Mouse (Mus musculus): ENCODE data around the gene Zfp423. TPM values are rescaled to one million over a fixed set of nuclear protein-coding genes. Genes with fewer than 3 reads are reported as not detected.

Gene Zfp423
- total and polyA plus RNA-seq, 2 experiments from 2014 or later = 18.4 to 34.6 TPM

GRCm38 (mm10) chr8:87662811-87663341, 296.5 kb downstream of the Zfp423 start:
- peaks cover 10% of the 10 kb centered on the region; the same call in 1 of the 2 replicates for H3K27me3 ChIP-seq (ENCODE audit: insufficient read depth, low read length)
- no peaks in the 10 kb centered on the region for H3K36me3 ChIP-seq (ENCODE audit: insufficient read depth)
- H3K9me3 ChIP-seq (ENCODE audit: low read length) = no peaks in the 10 kb centered on the region
- H3K4me1 ChIP-seq (ENCODE audit: insufficient read depth) = peaks cover 24% of the 10 kb centered on the region
- DNase-seq (peak; percentile 60), ATAC-seq (peak; percentile 60)
- peak overlapping the region; percentile 18 for H3K4me3 ChIP-seq (ENCODE audit: low read depth, low read length)
- WGBS = 8% methylated on average over 25 of the region's 25 CpGs
- H3K27ac ChIP-seq (ENCODE audit: low read depth, low read length) = peak overlapping the region; percentile 2
- H3K4me2 ChIP-seq (ENCODE audit: low read depth) = peak overlapping the region; percentile 51
- peak overlapping the region; percentile 23 for H3K9ac ChIP-seq
- no peak for TF ChIP-seq CTCF (IDR thresholded peaks at IDR 0.05; ENCODE audit: low read depth)

GRCm38 (mm10) chr8:87662307-87662771, 297.1 kb downstream of the Zfp423 start:
- ATAC-seq (no peak), DNase-seq (peak; percentile 62)
- Histone ChIP-seq H3K9me3 (ENCODE audit: low read length) (no peaks in the 10 kb centered on the region), H3K4me2 (ENCODE audit: low read depth) (peak overlapping the region; percentile 51), H3K4me3 (ENCODE audit: low read depth, low read length) (peak overlapping the region; percentile 18), H3K27me3 (ENCODE audit: insufficient read depth, low read length) (peaks cover 10% of the 10 kb centered on the region; the same call in 1 of the 2 replicates), H3K27ac (ENCODE audit: low read depth, low read length) (peak overlapping the region; percentile 2; the same call in 1 of the 2 replicates), H3K9ac (peak overlapping the region; percentile 23; the same call in 1 of the 2 replicates), H3K36me3 (ENCODE audit: insufficient read depth) (no peaks in the 10 kb centered on the region), H3K4me1 (ENCODE audit: insufficient read depth) (peaks cover 21% of the 10 kb centered on the region)
- 7% methylated on average over 27 of the region's 27 CpGs for WGBS
- no peak for TF ChIP-seq CTCF (IDR thresholded peaks at IDR 0.05; ENCODE audit: low read depth)

GRCm38 (mm10) chr8:87660916-87661910, 298.2 kb downstream of the Zfp423 start:
- Histone ChIP-seq H3K27me3 (ENCODE audit: insufficient read depth, low read length) (peaks cover 10% of the 10 kb centered on the region; the same call in 1 of the 2 replicates), H3K4me1 (ENCODE audit: insufficient read depth) (peaks cover 21% of the 10 kb centered on the region), H3K9ac (no peak overlapping the region), H3K4me2 (ENCODE audit: low read depth) (peak overlapping the region; percentile 63), H3K27ac (ENCODE audit: low read depth, low read length) (no peak overlapping the region), H3K36me3 (ENCODE audit: insufficient read depth) (no peaks in the 10 kb centered on the region), H3K9me3 (ENCODE audit: low read length) (no peaks in the 10 kb centered on the region), H3K4me3 (ENCODE audit: low read depth, low read length) (0 out of 2 replicates have a peak overlapping the region, but pooled peaks have one; percentile 29)
- ATAC-seq (no peak), DNase-seq (no peak)
- 21% methylated on average over 34 of the region's 34 CpGs for WGBS
- TF ChIP-seq CTCF (IDR thresholded peaks at IDR 0.05; ENCODE audit: low read depth) = no peak

- DNase-seq (peak; percentile 43), ATAC-seq (peak; percentile 34; the same call in 1 of the 2 replicates)
- TF ChIP-seq CTCF (IDR thresholded peaks at IDR 0.05; ENCODE audit: low read depth) = no peak
- H3K9me3 ChIP-seq (ENCODE audit: low read length) = no peaks in the 10 kb centered on the region
- peaks cover 10% of the 10 kb centered on the region; the same call in 1 of the 2 replicates for H3K27me3 ChIP-seq (ENCODE audit: insufficient read depth, low read length)
- peak overlapping the region; percentile 29 for H3K4me3 ChIP-seq (ENCODE audit: low read depth, low read length)
- peaks cover 21% of the 10 kb centered on the region for H3K4me1 ChIP-seq (ENCODE audit: insufficient read depth)
- peak overlapping the region; percentile 48 for H3K9ac ChIP-seq
- H3K36me3 ChIP-seq (ENCODE audit: insufficient read depth) = no peaks in the 10 kb centered on the region
- peak overlapping the region; percentile 63 for H3K4me2 ChIP-seq (ENCODE audit: low read depth)
- WGBS = 8% methylated on average over 43 of the region's 43 CpGs
- H3K27ac ChIP-seq (ENCODE audit: low read depth, low read length) = no peak overlapping the region
Measured at GRCm38 (mm10) chr8:87660029-87660915, 299.1 kb downstream of the Zfp423 start.

- Histone ChIP-seq H3K4me1 (ENCODE audit: insufficient read depth) (peaks cover 16% of the 10 kb centered on the region), H3K27ac (ENCODE audit: low read depth, low read length) (no peak overlapping the region), H3K27me3 (ENCODE audit: insufficient read depth, low read length) (peaks cover 10% of the 10 kb centered on the region; the same call in 1 of the 2 replicates), H3K9ac (no peak overlapping the region), H3K36me3 (ENCODE audit: insufficient read depth) (no peaks in the 10 kb centered on the region), H3K9me3 (ENCODE audit: low read length) (no peaks in the 10 kb centered on the region), H3K4me3 (ENCODE audit: low read depth, low read length) (no peak overlapping the region), H3K4me2 (ENCODE audit: low read depth) (no peak overlapping the region)
- ATAC-seq (no peak), DNase-seq (no peak)
- 80% methylated on average over 4 of the region's 4 CpGs for WGBS
- TF ChIP-seq CTCF (IDR thresholded peaks at IDR 0.05; ENCODE audit: low read depth) = no peak
Measured at GRCm38 (mm10) chr8:87657488-87657887, 301.9 kb downstream of the Zfp423 start.

Measured in forebrain, postnatal 0 days (tissue).